Mouse (Mus musculus) left cerebral cortex, adult 18-20 months (tissue): Measurements from ENCODE around the gene Sf3b6. TPM values are rescaled to one million over a fixed set of nuclear protein-coding genes. Genes with fewer than 3 reads are reported as not detected.

Source experiments
- DNase-seq, 2 experiments: peaks; one replicate each; pipeline ENCODE4 v3.0.0; 2021 to 2022; ENCODE audit warnings: low spot score in 2 of 2, mixed read lengths in 1 of 2
- total RNA-seq, 2 experiments: library from RNA; stranded (reverse); gene quantifications; 2 replicates each; pipeline ENCODE4 v1.2.3; 2021

The Sf3b6 gene
- total RNA-seq, 2 experiments from 2014 or later: 72.6 to 84.1 TPM

DNA sequence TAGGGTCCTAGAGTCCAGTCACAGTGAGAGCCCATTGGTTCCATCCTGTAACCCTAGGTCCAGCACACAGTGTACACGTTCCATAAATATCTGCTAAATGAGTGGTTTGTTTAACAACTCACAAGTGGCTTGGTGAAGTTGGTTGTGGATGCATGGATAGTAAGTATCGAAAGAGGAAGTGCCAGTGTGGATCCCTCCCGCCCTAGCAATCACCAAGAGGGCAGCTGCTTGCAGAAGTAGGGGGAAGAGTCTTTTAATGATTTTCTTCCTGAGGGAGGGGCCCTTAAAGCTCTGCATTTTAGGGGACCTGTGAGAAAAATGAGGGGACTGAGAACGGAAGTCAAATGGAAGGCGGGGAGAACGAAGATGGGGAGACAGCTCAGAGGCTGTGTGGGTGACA lies 22.7 kb downstream of the Sf3b6 start:
- no peak for DNase-seq

DNA sequence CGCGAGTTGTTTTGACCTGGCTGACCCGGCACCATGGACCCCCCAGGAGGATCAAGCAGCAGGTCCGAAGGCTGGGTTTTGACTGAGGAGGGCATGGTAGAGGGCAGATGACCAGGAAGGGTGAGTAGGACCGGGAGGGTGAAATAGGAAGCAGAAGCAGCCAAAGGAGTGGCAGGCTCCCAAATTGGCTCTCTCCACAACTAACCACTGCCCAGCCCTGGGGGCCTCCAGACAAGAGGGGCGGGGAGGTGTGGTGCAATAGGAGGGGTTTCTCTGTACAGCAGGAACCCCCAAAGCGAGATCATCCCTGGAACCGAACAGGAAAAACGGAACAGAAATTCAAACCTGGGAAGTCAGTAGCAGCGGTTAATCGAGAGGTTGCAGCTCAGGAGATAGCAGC lies 23.4 kb downstream of the Sf3b6 start:
- DNase-seq: no peak

DNA sequence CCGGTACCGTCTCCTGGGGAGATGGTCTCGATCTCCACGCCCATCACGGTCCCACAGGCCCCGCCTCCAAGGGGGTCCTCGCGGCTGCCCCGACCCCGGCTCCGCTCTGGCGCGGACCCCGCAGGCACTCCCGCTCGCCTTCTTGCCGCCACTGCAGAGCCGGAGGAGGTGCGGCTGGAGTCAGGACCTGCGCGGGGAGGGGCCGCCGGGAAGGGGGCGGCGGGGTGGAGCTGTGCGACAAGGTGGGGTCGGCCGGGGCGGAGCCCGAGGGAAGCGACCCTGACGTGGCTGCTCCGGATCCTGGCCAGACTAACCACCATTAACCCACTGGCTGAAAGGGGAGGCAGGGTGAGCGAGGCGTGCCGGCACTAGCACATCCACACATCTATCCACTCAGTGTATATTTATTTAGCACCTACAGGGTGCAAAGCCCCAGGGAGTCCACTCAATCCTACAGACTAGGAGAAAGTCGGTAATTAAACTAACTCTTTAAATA lies 24.1 kb downstream of the Sf3b6 start, which contains the start of gene Fkbp1b:
Gene Fkbp1b (minus strand): TSS at position 200 of the 496 bp plus-strand sequence.
- DNase-seq: peak; percentile 29 to 63

DNA sequence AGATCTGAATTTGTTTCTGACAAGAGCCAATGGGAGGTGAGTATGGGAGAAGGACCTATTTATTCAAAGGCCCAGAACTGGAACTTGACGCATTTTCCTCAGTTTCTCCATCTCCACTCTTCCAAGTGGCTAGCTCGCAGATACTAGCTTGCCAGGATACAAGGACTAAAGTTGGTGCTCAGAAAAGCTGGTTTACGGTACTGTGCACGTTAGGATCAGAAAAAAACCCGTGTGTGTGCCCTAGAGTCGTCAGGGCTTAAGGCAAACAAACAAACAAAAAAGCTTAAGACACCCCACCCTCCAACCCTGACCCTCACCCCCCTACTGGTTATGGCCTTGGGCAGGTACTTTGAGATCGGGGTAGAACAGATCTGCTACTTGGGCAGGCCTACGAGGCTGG lies 25.1 kb downstream of the Sf3b6 start:
- no peak for DNase-seq

DNA sequence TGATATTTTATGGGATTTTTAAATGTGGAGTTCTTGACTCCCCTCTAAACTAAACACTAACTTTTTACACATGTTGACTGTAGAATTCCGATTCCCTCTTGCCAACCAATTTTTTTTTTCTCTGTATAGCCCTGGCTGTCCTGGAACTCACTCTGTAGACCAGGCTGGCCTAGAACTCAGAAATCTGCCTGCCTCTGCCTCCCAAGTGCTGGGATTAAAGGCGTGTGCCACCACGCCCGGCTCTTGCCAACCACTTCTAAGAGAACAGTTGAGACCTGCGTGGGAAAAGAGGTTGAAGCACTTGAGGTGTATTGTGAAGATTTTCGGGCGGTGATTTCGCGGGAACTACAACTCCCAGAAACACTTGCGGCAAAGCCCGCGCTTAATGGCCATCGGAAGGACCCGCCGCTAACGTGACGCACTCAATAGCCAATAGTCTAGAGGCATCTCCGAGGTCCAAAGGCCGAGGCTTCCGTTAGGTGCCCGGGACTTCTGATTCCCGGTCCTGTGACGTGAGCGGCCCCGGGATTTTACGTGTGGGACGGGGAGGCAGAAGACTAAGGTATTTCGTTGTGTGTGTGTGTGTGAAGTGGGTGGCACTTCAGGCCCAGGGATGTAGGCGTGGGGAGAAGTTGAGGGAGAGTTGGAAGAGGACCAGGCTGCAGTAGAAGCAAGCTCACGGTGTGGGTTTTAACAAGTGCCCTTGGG lies 25.7 kb downstream of the Sf3b6 start, which contains the start of gene Wdcp:
Gene Wdcp (plus strand): TSS at position 414 of the 708 bp plus-strand sequence.
- peak; percentile 86 to 92 for DNase-seq

DNA sequence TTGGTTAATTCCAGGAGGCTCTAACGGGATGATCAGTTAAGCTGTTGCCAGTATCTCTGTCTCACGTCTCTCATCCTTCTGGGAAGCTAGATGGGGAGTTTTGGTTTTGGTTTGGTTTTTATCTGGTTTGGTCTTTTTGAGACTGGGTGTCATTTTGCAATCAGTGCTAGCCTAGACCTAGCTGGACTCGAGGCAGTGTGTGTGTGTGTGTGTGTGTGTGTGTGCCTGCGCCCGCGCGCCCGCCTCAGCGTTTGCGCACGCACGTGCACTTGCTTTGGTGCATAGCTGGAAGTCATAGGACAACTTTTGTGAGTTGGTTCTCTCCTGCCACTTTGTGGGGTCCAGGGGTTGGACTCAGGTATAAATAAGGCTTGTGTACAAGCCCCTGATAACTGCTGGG lies 26.4 kb downstream of the Sf3b6 start:
- DNase-seq: no peak

DNA sequence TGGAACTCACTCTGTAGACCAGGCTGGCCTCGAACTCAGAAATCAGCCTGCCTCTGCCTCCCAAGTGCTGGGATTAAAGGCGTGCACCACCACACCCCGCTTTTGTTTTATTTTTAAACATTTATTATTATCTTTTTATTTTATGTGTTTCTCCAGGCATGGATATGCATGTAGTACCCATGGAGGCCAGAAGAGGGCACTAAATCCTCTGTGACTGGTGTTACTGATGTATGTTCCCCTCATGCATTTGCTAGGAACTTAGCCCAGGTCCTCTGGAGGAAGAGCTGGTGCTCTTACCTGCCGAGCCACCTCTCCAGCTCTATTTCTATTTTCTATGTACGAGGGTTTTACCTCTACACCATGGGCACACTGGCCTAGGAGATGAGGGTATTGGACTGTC lies 38.8 kb downstream of the Sf3b6 start:
- no peak for DNase-seq

DNA sequence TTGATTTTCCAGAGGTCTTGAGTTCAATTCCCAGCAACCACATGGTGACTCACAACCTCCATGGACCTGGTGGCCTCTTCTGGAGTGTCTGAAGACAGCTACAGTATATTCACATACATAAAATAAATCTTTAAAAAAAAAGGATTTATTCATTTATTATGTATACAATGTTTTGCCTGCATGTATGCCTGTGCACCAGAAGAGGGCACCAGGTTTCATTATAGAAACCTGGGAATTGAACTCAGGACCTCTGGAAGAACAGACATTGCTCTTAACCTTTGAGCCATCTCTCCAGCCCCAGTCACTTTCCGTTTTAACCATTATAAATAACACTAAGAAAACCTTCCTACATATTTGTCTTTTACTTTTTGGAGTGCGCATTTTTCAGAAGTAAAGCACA lies 39.5 kb downstream of the Sf3b6 start:
- no peak for DNase-seq

DNA sequence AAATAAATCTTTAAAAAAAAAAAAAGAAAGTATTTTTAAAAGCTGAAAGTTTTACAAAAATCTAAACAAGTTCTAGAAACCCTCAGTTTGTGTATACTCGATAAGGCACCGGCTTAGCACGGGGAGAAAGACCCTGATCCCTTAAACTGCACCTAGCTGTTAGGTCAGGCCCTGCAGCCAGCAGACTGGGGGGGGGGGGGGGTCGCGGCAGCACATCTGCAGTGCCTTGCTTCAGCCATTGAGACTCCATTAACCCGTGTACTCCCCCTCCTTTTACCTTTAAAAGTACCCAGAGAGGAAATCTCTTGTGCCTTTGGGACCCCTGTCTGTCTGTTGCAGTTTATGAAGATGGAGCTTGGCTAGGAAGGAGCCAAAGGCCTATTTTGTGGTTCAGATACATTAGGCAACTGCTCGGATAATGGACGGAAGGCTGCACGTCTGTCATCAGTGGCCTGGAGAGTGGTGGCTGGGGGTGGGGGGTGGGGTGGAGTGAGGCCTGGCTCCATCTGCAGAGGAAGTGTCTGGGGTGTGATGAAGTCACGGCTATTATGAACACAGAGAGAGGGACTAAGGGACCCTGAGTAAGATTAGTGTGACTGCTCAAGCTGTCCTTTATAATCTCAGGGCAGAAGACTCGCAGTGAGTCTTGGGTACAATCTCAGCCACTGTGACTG lies 42.0 kb downstream of the Sf3b6 start:
- DNase-seq: no peak

DNA sequence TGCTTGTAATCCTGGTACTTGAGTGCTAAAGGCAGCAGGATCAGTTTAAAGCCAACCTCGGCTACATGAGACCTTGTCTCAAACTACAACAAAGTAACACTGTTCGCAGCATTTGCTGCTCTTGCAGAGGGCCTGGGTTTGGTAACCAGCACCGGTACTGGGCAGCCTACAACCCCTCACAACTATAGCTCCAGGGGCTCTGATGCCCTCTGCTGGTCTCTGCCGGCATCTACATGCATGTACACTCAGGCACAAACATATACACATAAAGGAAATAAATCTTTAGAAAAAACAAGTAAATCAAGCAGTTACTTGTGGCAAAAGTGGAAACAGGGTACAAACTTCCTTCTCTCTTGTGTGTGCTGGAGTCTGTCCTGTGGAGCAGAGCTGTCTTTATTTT lies 45.3 kb downstream of the Sf3b6 start:
- no peak for DNase-seq

DNA sequence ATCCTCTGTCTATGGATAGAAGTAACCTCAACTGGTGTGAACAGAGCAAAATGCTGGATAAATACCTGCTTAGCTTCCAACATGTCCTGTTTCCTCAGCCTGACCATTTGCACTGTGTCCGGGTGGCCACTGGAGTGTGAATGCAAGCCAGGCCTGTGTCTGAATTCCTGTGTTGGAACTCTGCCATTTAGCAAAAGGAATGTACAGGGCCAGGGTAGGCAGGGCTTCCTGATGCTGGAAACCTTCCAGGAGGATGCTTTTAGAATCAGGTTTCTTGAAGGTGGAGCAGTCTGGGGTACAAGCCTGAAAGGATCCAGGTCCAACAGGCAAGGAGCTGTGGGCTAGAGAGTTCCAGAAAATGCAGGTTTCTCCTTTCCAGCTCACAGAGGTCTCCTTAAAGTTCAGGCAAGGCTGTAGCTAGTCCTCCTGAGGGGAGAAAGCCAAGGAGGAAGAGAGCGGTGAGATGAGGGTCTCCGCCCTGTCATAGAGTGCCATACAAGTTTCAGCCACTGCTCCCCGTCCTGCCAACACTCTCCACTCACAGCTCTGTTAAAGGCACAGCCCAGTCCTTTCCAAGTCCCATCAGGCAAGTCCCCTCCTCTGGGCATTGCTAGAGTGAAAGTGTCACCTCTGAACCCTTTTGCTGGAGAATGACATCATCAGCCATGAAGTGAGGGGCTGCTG lies 46.5 kb downstream of the Sf3b6 start:
- DNase-seq: no peak

DNA sequence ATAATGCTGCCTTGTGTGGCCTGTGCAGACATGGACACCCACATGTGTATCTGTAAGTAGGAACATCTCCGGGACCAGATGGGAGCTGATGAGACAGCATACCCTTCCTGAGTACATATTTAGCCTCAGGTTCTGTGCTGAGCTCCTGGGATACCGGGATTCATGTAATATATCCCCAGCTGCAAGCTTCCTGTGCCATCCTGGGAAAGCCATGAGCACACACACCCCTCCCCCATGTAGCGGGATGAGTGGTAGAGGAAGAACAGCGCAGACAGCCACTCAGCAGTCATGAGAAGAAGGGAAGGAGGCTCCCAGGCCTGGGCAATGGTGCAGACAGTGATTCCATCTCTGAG lies 47.0 kb downstream of the Sf3b6 start:
- DNase-seq: peak; percentile 42 to 48

DNA sequence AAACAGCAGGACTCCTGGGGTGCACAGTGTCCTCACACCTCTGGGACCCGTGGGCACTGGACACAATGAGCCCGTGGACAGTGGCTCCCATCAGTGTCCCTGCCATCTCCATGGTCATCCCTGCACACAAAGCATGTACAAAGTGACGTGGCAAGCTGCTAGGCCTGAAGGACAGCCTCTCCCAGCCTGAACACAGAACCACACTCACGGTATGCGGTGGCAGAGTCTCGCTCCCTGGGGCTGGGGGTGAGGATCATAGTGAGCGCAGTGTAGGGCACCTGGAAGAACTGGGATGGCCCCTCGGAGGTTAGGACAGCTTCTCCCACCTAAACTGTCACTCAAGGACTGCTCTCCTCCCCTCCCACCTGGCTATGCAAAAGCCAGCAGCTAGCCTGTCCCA lies 51.6 kb downstream of the Sf3b6 start:
- no peak for DNase-seq

DNA sequence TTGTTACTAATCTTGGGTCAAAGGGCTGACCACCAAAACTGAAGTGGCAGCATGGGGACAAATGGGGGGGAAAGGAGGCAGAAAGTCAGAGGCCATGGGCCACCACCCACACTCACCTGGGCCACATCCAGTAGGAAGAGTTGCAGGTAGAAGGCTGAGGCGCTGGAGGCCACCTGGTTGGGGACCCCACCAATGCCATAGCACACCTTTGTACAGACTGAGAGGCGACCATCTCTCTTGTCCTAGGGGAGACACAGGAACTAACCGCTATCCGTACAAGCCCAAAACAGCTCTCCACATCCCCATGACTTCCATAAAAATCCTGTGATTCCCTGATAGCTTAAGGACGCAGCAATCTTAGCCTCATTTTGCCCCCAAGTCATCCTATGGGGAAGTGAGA lies 53.9 kb downstream of the Sf3b6 start:
- DNase-seq: no peak

DNA sequence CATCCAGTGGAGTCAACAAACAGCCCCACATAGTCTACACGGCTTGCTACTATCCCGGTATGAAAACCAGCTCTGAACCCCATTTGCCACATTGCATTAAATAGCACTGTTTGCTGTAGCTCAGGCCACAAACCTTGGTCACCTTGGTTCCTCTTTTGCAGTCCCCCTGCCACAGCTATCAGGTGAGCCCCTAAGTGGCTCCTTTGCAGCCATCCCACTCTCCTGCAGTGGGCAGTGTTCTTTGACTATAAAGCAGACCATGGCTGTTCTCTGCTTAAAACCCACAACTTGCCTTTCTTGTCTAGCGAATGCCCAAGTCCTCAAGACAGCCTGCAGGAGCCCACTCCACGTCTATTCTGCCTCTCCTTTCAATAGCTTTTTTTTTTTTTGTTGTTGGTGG lies 54.9 kb downstream of the Sf3b6 start:
- DNase-seq: no peak

DNA sequence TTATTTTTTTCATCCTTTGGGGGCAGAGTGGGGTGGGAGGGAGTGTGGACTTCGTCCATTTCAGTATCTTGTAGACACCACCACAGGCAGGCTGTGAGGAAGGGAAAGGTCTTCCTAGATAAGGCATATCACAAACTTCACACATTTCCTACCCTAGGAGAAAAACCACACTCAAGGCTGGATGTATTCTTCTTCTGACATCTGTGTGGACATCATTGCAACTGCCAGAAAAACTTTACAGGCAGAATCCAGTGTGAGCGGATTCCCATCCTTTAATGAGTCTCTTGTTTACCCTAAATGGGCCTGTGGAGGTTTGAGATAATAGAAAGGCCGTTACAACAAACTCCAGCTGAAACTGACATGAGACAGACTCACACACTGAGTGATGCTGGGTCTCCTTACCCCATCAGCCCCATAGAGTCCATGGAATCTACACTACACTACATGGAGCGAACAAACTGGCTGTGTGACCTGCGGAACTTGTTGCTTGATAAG lies 55.7 kb downstream of the Sf3b6 start:
- no peak for DNase-seq

DNA sequence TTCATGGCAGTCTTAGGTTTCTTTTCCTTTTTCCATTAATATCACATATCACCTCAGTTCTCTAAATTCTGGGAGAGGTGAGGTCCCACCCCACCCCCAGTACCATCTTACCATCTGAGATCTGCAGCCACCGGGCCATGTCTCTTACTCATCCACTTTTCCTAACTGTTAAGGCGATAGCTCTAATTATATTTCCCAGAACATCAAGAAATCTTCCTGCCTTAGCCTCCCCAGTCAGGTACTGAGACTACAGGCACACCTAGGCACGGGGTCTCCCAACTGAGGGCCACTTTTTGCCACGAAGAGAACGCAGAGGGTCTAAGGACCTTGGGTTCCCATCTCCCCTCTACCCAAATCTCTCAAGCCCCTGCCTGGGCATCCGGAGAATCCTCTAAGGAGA lies 56.2 kb downstream of the Sf3b6 start:
- DNase-seq: no peak

DNA sequence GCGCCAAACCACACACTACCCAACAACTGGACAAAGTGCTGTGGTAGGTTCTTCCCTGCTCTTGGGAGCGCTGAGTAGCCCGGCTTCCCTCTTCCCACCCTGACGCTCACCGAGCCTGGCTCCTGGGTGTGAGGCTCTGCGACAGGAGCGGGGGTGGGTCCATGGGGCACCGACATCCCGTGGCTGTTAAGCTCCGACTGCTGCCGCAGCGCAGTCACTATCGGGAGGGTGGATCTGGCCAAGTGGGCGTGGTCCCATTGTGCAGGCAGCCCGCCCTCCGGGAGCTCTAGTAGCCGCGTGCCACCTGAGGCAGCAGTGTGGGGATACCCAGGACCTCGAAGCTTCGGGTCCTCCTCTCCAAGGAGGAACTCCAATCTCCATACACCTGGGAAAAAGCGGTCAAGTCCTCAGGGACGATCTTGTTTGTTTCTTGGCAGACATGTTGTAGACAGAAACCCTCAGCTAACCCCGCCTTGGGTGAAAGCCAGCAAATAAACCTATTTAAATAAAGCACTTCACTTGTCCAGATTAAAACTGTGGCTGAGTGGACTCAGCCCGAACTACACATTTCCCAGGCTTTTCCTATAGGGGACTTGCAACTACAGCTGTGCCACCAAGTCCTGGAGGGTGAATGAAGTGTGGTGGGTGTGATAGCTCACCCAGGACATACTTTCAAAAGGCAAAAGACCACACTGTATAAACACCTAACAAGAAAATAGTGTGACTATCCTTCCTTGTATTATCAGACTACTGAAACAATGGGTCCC lies 57.0 kb downstream of the Sf3b6 start, which contains the start of gene Mfsd2b:
Gene Mfsd2b (minus strand): TSS at position 199 of the 767 bp plus-strand sequence.
- DNase-seq: peak; percentile 30 to 37

DNA sequence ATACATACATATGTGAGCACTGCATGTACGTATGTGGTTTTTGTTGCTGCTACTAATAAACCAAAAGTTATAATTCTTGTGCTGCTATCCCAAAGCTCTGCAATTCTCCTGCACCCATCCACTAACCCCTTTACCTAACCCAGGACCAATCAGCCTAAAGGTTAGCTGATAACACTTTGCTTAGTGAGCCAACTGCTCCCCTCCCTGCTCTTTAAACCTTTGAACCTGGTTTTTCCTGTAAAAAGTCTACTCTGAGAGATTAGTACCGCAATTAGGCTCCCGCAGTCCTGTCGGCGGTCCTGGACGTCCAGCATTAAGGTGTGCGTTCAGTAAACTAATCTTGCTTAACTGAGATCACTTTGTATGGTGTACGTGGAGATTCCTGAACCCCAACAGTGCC lies 58.3 kb downstream of the Sf3b6 start:
- no peak for DNase-seq
